Mouse (Mus musculus) MEL (cell line): ENCODE measurements around the gene Mast1. TPM values are rescaled to one million over a fixed set of nuclear protein-coding genes. Genes with fewer than 3 reads are reported as not detected.

Experiments
- DNase-seq: peaks from one replicate; pipeline ENCODE4 v3.0.0; 2011; ENCODE audit warnings: low read depth, low spot score
- H3K27ac ChIP-seq: 2 replicates; pipeline ENCODE4 v1.5.1; 2012; ENCODE audit warnings: low read depth, mild to moderate bottlenecking, control low read depth, low read length, moderate library complexity; ENCODE audit not compliant: control insufficient read depth
- H3K27me3 ChIP-seq, 2 experiments: fragments of 150-350 bp in 1 of 2; sonication (generic) in 1 of 2; 2 replicates each; pipeline ENCODE4 v1.6.1; 2012; ENCODE audit warnings: low read length in 2 of 2, mild to moderate bottlenecking in 2 of 2, improper control_type of control experiment in 1 of 2, moderate library complexity in 1 of 2; ENCODE audit not compliant: insufficient read depth in 2 of 2, control insufficient read depth in 1 of 2
- H3K36me3 ChIP-seq, 2 experiments: 2 replicates each; pipeline ENCODE4 v1.6.1; 2012 to 2014; ENCODE audit warnings: low read length in 2 of 2, improper control_type of control experiment in 1 of 2, inconsistent platforms in 1 of 2, mild to moderate bottlenecking in 1 of 2; ENCODE audit not compliant: insufficient read depth in 2 of 2, control insufficient read depth in 1 of 2
- H3K4me1 ChIP-seq, 2 experiments: fragments of 150-350 bp in 1 of 2; sonication (generic) in 1 of 2; 2 replicates each; pipeline ENCODE4 v1.6.1; 2012; ENCODE audit warnings: low read length in 2 of 2, improper control_type of control experiment in 1 of 2, mild to moderate bottlenecking in 1 of 2; ENCODE audit not compliant: insufficient read depth in 2 of 2, control insufficient read depth in 1 of 2
- H3K4me3 ChIP-seq, 2 experiments: fragments of 150-350 bp in 1 of 2; sonication (generic) in 1 of 2; 2 replicates each; pipeline ENCODE4 v1.5.1; 2012; ENCODE audit warnings: low read depth in 2 of 2, low read length in 2 of 2, mild to moderate bottlenecking in 2 of 2, moderate library complexity in 2 of 2, control low read depth in 1 of 2, improper control_type of control experiment in 1 of 2; ENCODE audit not compliant: control insufficient read depth in 1 of 2, insufficient read depth in 1 of 2
- H3K79me2 ChIP-seq: 2 replicates; pipeline ENCODE4 v1.6.1; 2012; ENCODE audit warnings: mild to moderate bottlenecking, low read length, moderate library complexity; ENCODE audit not compliant: control insufficient read depth, poor library complexity, insufficient read depth
- H3K9ac ChIP-seq: 2 replicates; pipeline ENCODE4 v1.6.1; 2012; ENCODE audit warnings: low read depth, mild to moderate bottlenecking, control low read depth, low read length, moderate library complexity; ENCODE audit not compliant: control insufficient read depth, poor library complexity, severe bottlenecking
- H3K9me3 ChIP-seq: fragments of 150-350 bp; sonication (generic); replicated peaks from 2 replicates; pipeline ENCODE4 v1.6.1; 2012; ENCODE audit warnings: mild to moderate bottlenecking, low read length, improper control_type of control experiment, moderate library complexity; ENCODE audit not compliant: insufficient read depth
- CTCF ChIP-seq, 3 experiments: IDR thresholded peaks in 2 of 3; conservative IDR thresholded peaks in 1 of 3; 2 replicates each; pipeline ENCODE4 v1.5.1; 2011 to 2012; ENCODE audit warnings: low read length in 3 of 3, low read depth in 2 of 3, mild to moderate bottlenecking in 2 of 3, improper control_type of control experiment in 1 of 3, inconsistent platforms in 1 of 3, mixed read lengths in 1 of 3, moderate library complexity in 1 of 3; ENCODE audit not compliant: control insufficient read depth in 1 of 3, insufficient read depth in 1 of 3, poor library complexity in 1 of 3, severe bottlenecking in 1 of 3
- ELF1 ChIP-seq: IDR thresholded peaks from 2 replicates; pipeline ENCODE4 v1.6.1; 2014; ENCODE audit warnings: low read depth, mild to moderate bottlenecking, inconsistent platforms, low read length, improper control_type of control experiment, moderate library complexity
- EP300 ChIP-seq, 2 experiments: IDR thresholded peaks; 2 replicates each; pipeline ENCODE4 v1.6.1; 2011; ENCODE audit warnings: improper control_type of control experiment in 2 of 2, low read length in 2 of 2, low read depth in 1 of 2, mild to moderate bottlenecking in 1 of 2
- ETS1 ChIP-seq: IDR thresholded peaks from 2 replicates; pipeline ENCODE4 v1.6.1; 2012; ENCODE audit warnings: low read depth, mild to moderate bottlenecking, inconsistent platforms, low read length, improper control_type of control experiment, moderate library complexity
- GABPA ChIP-seq: IDR thresholded peaks from 2 replicates; pipeline ENCODE4 v1.6.1; 2012; ENCODE audit warnings: low read depth, mild to moderate bottlenecking, inconsistent platforms, low read length, improper control_type of control experiment, moderate library complexity
- HCFC1 ChIP-seq: IDR thresholded peaks from 2 replicates; pipeline ENCODE4 v1.6.1; 2012; ENCODE audit warnings: low read depth, mild to moderate bottlenecking, inconsistent platforms, low read length, improper control_type of control experiment, moderate library complexity
- MAFK ChIP-seq: IDR thresholded peaks from 2 replicates; pipeline ENCODE4 v1.6.1; 2011; ENCODE audit warnings: low read depth, mild to moderate bottlenecking, low read length, improper control_type of control experiment, borderline replicate concordance
- MAX ChIP-seq: IDR thresholded peaks from 2 replicates; pipeline ENCODE4 v1.6.1; 2011; ENCODE audit warnings: low read length, improper control_type of control experiment
- MYB ChIP-seq: IDR thresholded peaks from 2 replicates; pipeline ENCODE4 v1.6.1; 2011; ENCODE audit warnings: mild to moderate bottlenecking, low read depth, low read length, improper control_type of control experiment
- MYC ChIP-seq: IDR thresholded peaks from 2 replicates; pipeline ENCODE4 v1.6.1; 2011; ENCODE audit warnings: low read depth, mild to moderate bottlenecking, low read length, improper control_type of control experiment, moderate library complexity
- NELFE ChIP-seq: IDR thresholded peaks from 2 replicates; pipeline ENCODE4 v1.6.1; 2011; ENCODE audit warnings: low read depth, low read length, improper control_type of control experiment
- POLR2A ChIP-seq, 2 experiments: IDR thresholded peaks; 2 replicates each; pipeline ENCODE4 v1.6.1; 2011 to 2012; ENCODE audit warnings: low read length in 2 of 2, mild to moderate bottlenecking in 2 of 2, control low read depth in 1 of 2, improper control_type of control experiment in 1 of 2, low read depth in 1 of 2, moderate library complexity in 1 of 2; ENCODE audit not compliant: control insufficient read depth in 1 of 2, insufficient read depth in 1 of 2, poor library complexity in 1 of 2
- POLR2AphosphoS5 ChIP-seq: IDR thresholded peaks from 2 replicates; pipeline ENCODE4 v1.6.1; 2012; ENCODE audit warnings: low read depth, borderline replicate concordance, mild to moderate bottlenecking, inconsistent platforms, low read length, moderate library complexity, mixed read lengths
- RAD21 ChIP-seq: IDR thresholded peaks from 2 replicates; pipeline ENCODE4 v1.6.1; 2011; ENCODE audit warnings: mild to moderate bottlenecking, low read depth, low read length, improper control_type of control experiment
- RCOR1 ChIP-seq: IDR thresholded peaks from 2 replicates; pipeline ENCODE4 v1.6.1; 2012; ENCODE audit warnings: low read depth, mild to moderate bottlenecking, inconsistent platforms, low read length, improper control_type of control experiment
- SIN3A ChIP-seq: IDR thresholded peaks from 2 replicates; pipeline ENCODE4 v1.6.1; 2012; ENCODE audit warnings: low read length, improper control_type of control experiment, inconsistent platforms
- SMC3 ChIP-seq: IDR thresholded peaks from 2 replicates; pipeline ENCODE4 v1.6.1; 2011; ENCODE audit warnings: low read depth, low read length, improper control_type of control experiment
- TBP ChIP-seq: IDR thresholded peaks from 2 replicates; pipeline ENCODE4 v1.8.0; 2011; ENCODE audit warnings: low read depth, low read length, improper control_type of control experiment
- TCF12 ChIP-seq: IDR thresholded peaks from 2 replicates; pipeline ENCODE4 v1.6.1; 2014; ENCODE audit warnings: low read depth, mild to moderate bottlenecking, inconsistent platforms, low read length, improper control_type of control experiment, moderate library complexity
- UBTF ChIP-seq: IDR thresholded peaks from 2 replicates; pipeline ENCODE4 v1.6.1; 2012; ENCODE audit warnings: low read depth, mild to moderate bottlenecking, inconsistent platforms, low read length, improper control_type of control experiment, moderate library complexity, borderline replicate concordance; ENCODE audit not compliant: insufficient read depth
- USF1 ChIP-seq: IDR thresholded peaks from 2 replicates; pipeline ENCODE4 v1.6.1; 2014; ENCODE audit warnings: low read depth, mild to moderate bottlenecking, inconsistent platforms, low read length, improper control_type of control experiment, moderate library complexity
- USF2 ChIP-seq, 2 experiments: IDR thresholded peaks; 2 replicates each; pipeline ENCODE4 v1.6.1; 2011 to 2012; ENCODE audit warnings: improper control_type of control experiment in 2 of 2, low read length in 2 of 2, borderline replicate concordance in 1 of 2, inconsistent platforms in 1 of 2, low read depth in 1 of 2, mild to moderate bottlenecking in 1 of 2; ENCODE audit not compliant: insufficient read depth in 1 of 2
- ZC3H11A ChIP-seq: IDR thresholded peaks from 2 replicates; pipeline ENCODE4 v1.6.1; 2012; ENCODE audit warnings: low read depth, mild to moderate bottlenecking, inconsistent platforms, low read length, improper control_type of control experiment
- ZMIZ1 ChIP-seq: IDR thresholded peaks from 2 replicates; pipeline ENCODE4 v1.6.1; 2012; ENCODE audit warnings: low read depth, mild to moderate bottlenecking, inconsistent platforms, low read length, improper control_type of control experiment, moderate library complexity
- polyA plus RNA-seq, 2 experiments: library from polyadenylated mRNA; stranded (reverse) in 1 of 2; unstranded in 1 of 2; fragments of >175 nt in 1 of 2; fragments of >200 nt in 1 of 2; gene quantifications; 2 replicates each; pipeline versions ENCODE4 v1.2.1 to v1.2.4; 2012; ENCODE audit warnings: low replicate concordance in 2 of 2, low read depth in 1 of 2; ENCODE audit not compliant: insufficient read length in 2 of 2, insufficient read depth in 1 of 2, missing spikeins in 1 of 2
- total RNA-seq: library from RNA; depleted of rRNA; stranded (reverse); fragments of 300-350 nt; gene quantifications from 2 replicates; pipeline ENCODE4 v1.2.3, GENCODE M21; 2012

Mast1 gene
- total and polyA plus RNA-seq, 3 experiments: 0.77 to 4.5 TPM; not detected in 1

DNA sequence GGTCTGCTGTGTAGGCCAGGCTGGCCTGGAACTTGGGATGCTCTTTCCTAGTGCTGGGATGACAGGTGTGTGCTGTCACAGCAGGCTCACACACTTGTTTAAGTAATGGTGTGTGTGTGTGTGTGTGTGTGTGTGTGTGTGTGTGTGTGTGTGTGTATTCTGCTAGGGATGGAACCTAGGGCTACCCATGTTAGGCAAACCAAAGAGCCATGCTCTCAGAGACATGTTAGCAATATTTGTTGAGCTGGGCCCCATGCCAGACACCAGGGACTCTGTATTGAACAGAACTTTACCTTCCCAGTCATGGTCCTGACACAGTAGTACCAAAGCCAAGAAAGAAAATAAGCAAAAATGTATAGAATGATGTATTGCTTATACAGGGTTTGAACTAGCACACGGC is 9.6 kb downstream of the Mast1 start:
- H3K79me2 ChIP-seq: no peaks in the 10 kb centered on the region
- peak; percentile 14; the same call in 1 of the 2 replicates for TF ChIP-seq POLR2AphosphoS5
- no peak for TF ChIP-seq MAX
- TF ChIP-seq POLR2A (IDR thresholded peaks at IDR 0.05; ENCODE audit: control insufficient read depth in 1 of 2, insufficient read depth in 1 of 2, low read depth in 1 of 2, low read length in 2 of 2, poor library complexity in 1 of 2): no peak
- peaks cover 9 to 30% of the 10 kb centered on the region in 2 experiments; a peak in 3 of 4 replicates for H3K4me1 ChIP-seq

DNA sequence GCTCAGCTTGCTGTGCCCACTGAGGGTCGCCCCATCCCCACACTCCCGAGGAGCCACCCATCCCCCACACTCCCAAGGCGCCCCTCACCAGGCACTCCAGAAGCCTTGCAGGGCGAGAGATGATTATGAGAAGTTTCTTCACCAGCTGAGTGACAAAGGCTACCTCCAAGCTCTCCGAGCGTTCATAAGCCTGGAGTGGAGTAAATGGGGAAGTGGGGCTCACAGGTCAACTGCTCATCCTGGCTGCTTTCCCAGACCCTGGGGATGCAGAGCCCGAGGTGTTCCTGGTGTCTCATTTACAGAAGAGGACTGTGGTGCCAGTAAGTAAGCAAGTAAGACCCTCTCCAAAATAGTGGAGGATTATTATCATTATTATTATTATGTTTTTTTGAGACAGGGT is 11.6 kb downstream of the Mast1 start:
- TF ChIP-seq GABPA: no peak
- TF ChIP-seq SMC3: 0 out of 2 replicates have a peak, but pooled peaks have one; percentile 15
- TF ChIP-seq MAFK: no peak
- TF ChIP-seq NELFE: no peak
- peak; percentile 48; the same call in 1 of the 2 replicates for TF ChIP-seq ETS1
- 0 out of 2 replicates have a peak, but pooled peaks have one; percentile 32 for TF ChIP-seq TBP
- 0 out of 2 replicates have a peak, but pooled peaks have one; percentile 22 for TF ChIP-seq HCFC1
- 0 out of 2 replicates have a peak, but pooled peaks have one; percentile 40 for TF ChIP-seq ZMIZ1
- TF ChIP-seq RCOR1: peak; percentile 48
- 0 out of 2 replicates have a peak, but pooled peaks have one; percentile 27 for TF ChIP-seq MYC
- no peak for TF ChIP-seq POLR2AphosphoS5
- peak in 1 of 2 experiments; percentile 58; a peak in 2 of 4 replicates for TF ChIP-seq EP300 (IDR thresholded peaks at IDR 0.05; ENCODE audit: low read depth in 1 of 2, low read length in 2 of 2)
- 0 out of 2 replicates have a peak, but pooled peaks have one; percentile 20 for TF ChIP-seq MYB
- Histone ChIP-seq H3K27me3 (no peaks in the 10 kb centered on the region), H3K27ac (no peak overlapping the region), H3K79me2 (no peaks in the 10 kb centered on the region), H3K36me3 (peaks cover 0 to 18% of the 10 kb centered on the region in 2 experiments; a peak in 2 of 4 replicates), H3K9me3 (no peaks in the 10 kb centered on the region), H3K4me1 (peaks cover 9 to 30% of the 10 kb centered on the region in 2 experiments; a peak in 3 of 4 replicates), H3K4me3 (no peak overlapping the region), H3K9ac (no peak overlapping the region)
- peak; percentile 82 for DNase-seq

More for the DNA sequence above, 9.6 kb downstream of the Mast1 start:
- H3K9ac ChIP-seq: no peak overlapping the region
- no peak overlapping the region for H3K27ac ChIP-seq
- peaks cover 0 to 18% of the 10 kb centered on the region in 2 experiments; a peak in 2 of 4 replicates for H3K36me3 ChIP-seq
- no peaks in the 10 kb centered on the region for H3K9me3 ChIP-seq
- no peak for DNase-seq
- H3K27me3 ChIP-seq: no peaks in the 10 kb centered on the region
- no peak overlapping the region for H3K4me3 ChIP-seq

DNA sequence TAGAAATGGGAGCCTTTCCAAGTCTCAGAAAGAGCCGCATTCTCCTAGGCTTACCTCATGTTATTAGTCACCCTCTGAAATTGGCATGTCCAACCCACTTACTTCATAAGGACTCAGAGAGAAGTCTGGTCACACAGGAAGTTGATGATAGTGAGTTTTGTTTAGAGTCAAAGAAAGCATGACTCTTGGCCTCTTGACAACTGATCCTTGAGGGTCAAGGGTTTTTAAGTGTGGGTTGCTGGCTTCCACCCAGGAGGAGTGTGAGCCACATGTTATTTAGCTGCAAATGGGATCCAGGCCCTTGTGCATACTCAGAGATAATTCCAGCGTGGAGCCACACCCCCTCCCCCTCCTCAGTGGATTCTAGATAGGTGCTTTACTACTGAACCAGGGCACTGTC is 15.6 kb downstream of the Mast1 start:
- H3K27me3 ChIP-seq: no peaks in the 10 kb centered on the region
- H3K9me3 ChIP-seq: no peaks in the 10 kb centered on the region
- peaks cover 9 to 27% of the 10 kb centered on the region in 2 experiments; a peak in 3 of 4 replicates for H3K4me1 ChIP-seq
- no peak overlapping the region for H3K4me3 ChIP-seq
- peaks cover 0 to 18% of the 10 kb centered on the region in 2 experiments; a peak in 2 of 4 replicates for H3K36me3 ChIP-seq
- H3K27ac ChIP-seq: no peak overlapping the region
- H3K79me2 ChIP-seq: no peaks in the 10 kb centered on the region
- no peak for DNase-seq
- no peak overlapping the region for H3K9ac ChIP-seq
- no peak for TF ChIP-seq TCF12
- TF ChIP-seq CTCF (IDR thresholded peaks at IDR 0.05 in 2 of 3, conservative IDR thresholded peaks at IDR 0.05 in 1 of 3; ENCODE audit: control insufficient read depth in 1 of 3, insufficient read depth in 1 of 3, low read depth in 2 of 3, low read length in 3 of 3, poor library complexity in 1 of 3, severe bottlenecking in 1 of 3): no peak
- TF ChIP-seq SMC3: no peak
- TF ChIP-seq MAFK: no peak
- no peak for TF ChIP-seq ZMIZ1
- TF ChIP-seq MYC: no peak
- TF ChIP-seq RAD21: no peak
- no peak for TF ChIP-seq SIN3A
- TF ChIP-seq GABPA: no peak
- no peak for TF ChIP-seq UBTF
- TF ChIP-seq ZC3H11A: no peak
- TF ChIP-seq HCFC1: no peak
- no peak for TF ChIP-seq ELF1
- TF ChIP-seq ETS1: no peak
- no peak for TF ChIP-seq EP300 (IDR thresholded peaks at IDR 0.05; ENCODE audit: low read depth in 1 of 2, low read length in 2 of 2)
- no peak for TF ChIP-seq USF2 (IDR thresholded peaks at IDR 0.05; ENCODE audit: borderline replicate concordance in 1 of 2, insufficient read depth in 1 of 2, low read depth in 1 of 2, low read length in 2 of 2)
- no peak for TF ChIP-seq USF1
